Mouse (Mus musculus) embryonic facial prominence, embryonic 14.5 days (tissue): Measurements from ENCODE around the gene Tspan15. TPM values are rescaled to one million over a fixed set of nuclear protein-coding genes. Genes with fewer than 3 reads are reported as not detected.

ENCODE experiments used
- ATAC-seq: fragments of 200-750 bp; cut with Nextera tagmentation; 2 replicates; pipeline ENCODE4 v1.8.0; 2017; ENCODE audit warnings: low read depth, moderate number of reproducible peaks, moderate TSS enrichment
- DNase-seq: peaks from one replicate; pipeline ENCODE4 v3.0.0-alpha.2; 2015; ENCODE audit warnings: low spot score
- H3K27ac ChIP-seq: fragments of 300-500 bp; sonication (generic); replicated peaks from 2 replicates; pipeline ENCODE4 v1.5.1; 2014; ENCODE audit warnings: low read depth, mild to moderate bottlenecking, low read length, moderate library complexity
- H3K27me3 ChIP-seq: fragments of 300-500 bp; sonication (generic); replicated peaks from 2 replicates; pipeline ENCODE4 v1.6.1; 2014; ENCODE audit warnings: low read length; ENCODE audit not compliant: control insufficient read depth, insufficient read depth
- H3K36me3 ChIP-seq: fragments of 300-500 bp; sonication (generic); 2 replicates; pipeline ENCODE4 v1.6.1; 2014; ENCODE audit warnings: low read length, mixed read lengths; ENCODE audit not compliant: control insufficient read depth, insufficient read depth
- H3K4me1 ChIP-seq: fragments of 300-500 bp; sonication (generic); 2 replicates; pipeline ENCODE4 v1.6.1; 2014; ENCODE audit warnings: antibody characterized with exemption, low read length; ENCODE audit not compliant: control insufficient read depth, insufficient read depth
- H3K4me2 ChIP-seq: fragments of 300-500 bp; sonication (generic); 2 replicates; pipeline ENCODE4 v1.6.1; 2014; ENCODE audit warnings: low read depth, mild to moderate bottlenecking, low read length, moderate library complexity, mixed read lengths
- H3K4me3 ChIP-seq: fragments of 300-500 bp; sonication (generic); 2 replicates; pipeline ENCODE4 v1.5.1; 2014; ENCODE audit warnings: low read depth, mild to moderate bottlenecking, low read length
- H3K9ac ChIP-seq: fragments of 300-500 bp; sonication (generic); 2 replicates; pipeline ENCODE4 v1.6.1; 2014; ENCODE audit warnings: low read depth, mild to moderate bottlenecking, low read length, moderate library complexity, mixed read lengths
- H3K9me3 ChIP-seq: fragments of 300-500 bp; sonication (generic); 2 replicates; pipeline ENCODE4 v1.6.1; 2016; ENCODE audit warnings: low read length; ENCODE audit not compliant: control insufficient read depth
- WGBS: fragments of 180-500 bp; shearing (Covaris S2); extraction: QIAGEN DNeasy Blood & Tissue Kit; methylation state at CpG from one replicate; pipeline ENCODE4 v1.1.7; 2014; 5-methylcytosine and 5-hydroxymethylcytosine counted together
- polyA plus RNA-seq: library from polyadenylated mRNA; unstranded; fragments of >200 nt; fragmentation: Nextera tagmentation; extraction: Ambion mirVana; gene quantifications from 2 replicates; pipeline ENCODE4 v1.2.1, GENCODE M21; 2014

Gene Tspan15
- polyA plus RNA-seq, 1 experiment from 2014 or later, result 9.5 TPM

GRCm38 (mm10) chr10:62258298-62258697 is 27.2 kb upstream of the Tspan15 start:
- Histone ChIP-seq H3K4me1 (no peaks in the 10 kb centered on the region), H3K9me3 (no peaks in the 10 kb centered on the region), H3K27me3 (no peaks in the 10 kb centered on the region), H3K36me3 (no peaks in the 10 kb centered on the region), H3K4me3 (no peak overlapping the region), H3K27ac (no peak overlapping the region), H3K9ac (no peak overlapping the region), H3K4me2 (no peak overlapping the region)
- DNase-seq (no peak), ATAC-seq (no peak)
- 90% methylated on average over 5 of the region's 5 CpGs for WGBS

- no peak overlapping the region for H3K4me3 ChIP-seq
- no peaks in the 10 kb centered on the region for H3K36me3 ChIP-seq
- DNase-seq (no peak), ATAC-seq (no peak)
- WGBS, result 86% methylated on average over 27 of the region's 27 CpGs
- no peak overlapping the region for H3K9ac ChIP-seq
- H3K4me2 ChIP-seq, result no peak overlapping the region
- H3K9me3 ChIP-seq, result no peaks in the 10 kb centered on the region
- no peak overlapping the region for H3K27ac ChIP-seq
- H3K4me1 ChIP-seq, result no peaks in the 10 kb centered on the region
- no peaks in the 10 kb centered on the region for H3K27me3 ChIP-seq
Measured at GRCm38 (mm10) chr10:62252496-62253235, 21.6 kb upstream of the Tspan15 start.

- H3K4me3 ChIP-seq, result no peak within 1 kb of the TSS
- ATAC-seq, result no peak
- H3K27me3 ChIP-seq, result no peaks in the 10 kb centered on the region
- H3K4me2 ChIP-seq, result no peak within 1 kb of the TSS
- H3K4me1 ChIP-seq, result no peaks in the 10 kb centered on the region
- no peak within 1 kb of the TSS for H3K27ac ChIP-seq
- no peaks in the 10 kb centered on the region for H3K36me3 ChIP-seq
- H3K9me3 ChIP-seq, result no peaks in the 10 kb centered on the region
- 59% methylated on average over 12 of the region's 12 CpGs for WGBS
- DNase-seq, result no peak
- no peak within 1 kb of the TSS for H3K9ac ChIP-seq
Measured at GRCm38 (mm10) chr10:62252000-62252488, 21.0 kb upstream of the Tspan15 start, which contains the start of gene Tacr2. Tacr2 (plus strand) TSS chr10:62252438.

- H3K9me3 ChIP-seq, result no peaks in the 10 kb centered on the region
- DNase-seq, result no peak
- 41% methylated on average over 8 of the region's 8 CpGs for WGBS
- no peak overlapping the region for H3K9ac ChIP-seq
- H3K27me3 ChIP-seq, result no peaks in the 10 kb centered on the region
- H3K4me1 ChIP-seq, result no peaks in the 10 kb centered on the region
- H3K36me3 ChIP-seq, result no peaks in the 10 kb centered on the region
- H3K4me3 ChIP-seq, result no peak overlapping the region
- peak; percentile 37; the same call in 1 of the 2 replicates for ATAC-seq
- H3K27ac ChIP-seq, result no peak overlapping the region
- H3K4me2 ChIP-seq, result no peak overlapping the region
Measured at GRCm38 (mm10) chr10:62247815-62248214, 16.8 kb upstream of the Tspan15 start.

GRCm38 (mm10) chr10:62247156-62247555 is 16.1 kb upstream of the Tspan15 start:
- ATAC-seq (no peak), DNase-seq (no peak)
- Histone ChIP-seq H3K4me2 (no peak overlapping the region), H3K27ac (no peak overlapping the region), H3K4me1 (no peaks in the 10 kb centered on the region), H3K9ac (no peak overlapping the region), H3K36me3 (no peaks in the 10 kb centered on the region), H3K4me3 (no peak overlapping the region), H3K27me3 (no peaks in the 10 kb centered on the region), H3K9me3 (no peaks in the 10 kb centered on the region)
- 71% methylated on average over 3 of the region's 3 CpGs for WGBS

- H3K9ac ChIP-seq, result no peak overlapping the region
- 93% methylated on average over 9 of the region's 9 CpGs for WGBS
- H3K27me3 ChIP-seq, result no peaks in the 10 kb centered on the region
- no peak overlapping the region for H3K27ac ChIP-seq
- no peak overlapping the region for H3K4me3 ChIP-seq
- ATAC-seq (no peak), DNase-seq (no peak)
- no peaks in the 10 kb centered on the region for H3K9me3 ChIP-seq
- H3K36me3 ChIP-seq, result no peaks in the 10 kb centered on the region
- H3K4me1 ChIP-seq, result no peaks in the 10 kb centered on the region
- H3K4me2 ChIP-seq, result no peak overlapping the region
Measured at GRCm38 (mm10) chr10:62244067-62244466, 13.0 kb upstream of the Tspan15 start.

- WGBS, result 38% methylated on average over 10 of the region's 13 CpGs
- Histone ChIP-seq H3K27me3 (no peaks in the 10 kb centered on the region), H3K9ac (no peak overlapping the region), H3K27ac (no peak overlapping the region), H3K4me2 (no peak overlapping the region), H3K9me3 (no peaks in the 10 kb centered on the region), H3K4me3 (no peak overlapping the region), H3K36me3 (no peaks in the 10 kb centered on the region), H3K4me1 (no peaks in the 10 kb centered on the region)
- DNase-seq, result peak; percentile 65
- peak; percentile 53 for ATAC-seq
Measured at GRCm38 (mm10) chr10:62242896-62243295, 11.8 kb upstream of the Tspan15 start.

GRCm38 (mm10) chr10:62242358-62242757 is 11.3 kb upstream of the Tspan15 start:
- Histone ChIP-seq H3K4me1 (no peaks in the 10 kb centered on the region), H3K4me3 (no peak overlapping the region), H3K36me3 (no peaks in the 10 kb centered on the region), H3K27ac (no peak overlapping the region), H3K9me3 (no peaks in the 10 kb centered on the region), H3K27me3 (no peaks in the 10 kb centered on the region), H3K4me2 (no peak overlapping the region), H3K9ac (no peak overlapping the region)
- DNase-seq (no peak), ATAC-seq (no peak)
- 79% methylated on average over 10 of the region's 10 CpGs for WGBS

- DNase-seq (no peak), ATAC-seq (no peak)
- Histone ChIP-seq H3K4me1 (no peaks in the 10 kb centered on the region), H3K27ac (no peak overlapping the region), H3K4me3 (no peak overlapping the region), H3K9me3 (no peaks in the 10 kb centered on the region), H3K36me3 (no peaks in the 10 kb centered on the region), H3K4me2 (no peak overlapping the region), H3K27me3 (no peaks in the 10 kb centered on the region), H3K9ac (no peak overlapping the region)
- WGBS, result 27% methylated on average over 6 of the region's 6 CpGs
Measured at GRCm38 (mm10) chr10:62239270-62239669, 8.2 kb upstream of the Tspan15 start.
